Mouse (Mus musculus): ENCODE results near the gene Hoxd1. TPM values are rescaled to one million over a fixed set of nuclear protein-coding genes. Genes with fewer than 3 reads are reported as not detected.

Hoxd1 gene
- polyA plus RNA-seq, 1 experiment, result not detected

DNA sequence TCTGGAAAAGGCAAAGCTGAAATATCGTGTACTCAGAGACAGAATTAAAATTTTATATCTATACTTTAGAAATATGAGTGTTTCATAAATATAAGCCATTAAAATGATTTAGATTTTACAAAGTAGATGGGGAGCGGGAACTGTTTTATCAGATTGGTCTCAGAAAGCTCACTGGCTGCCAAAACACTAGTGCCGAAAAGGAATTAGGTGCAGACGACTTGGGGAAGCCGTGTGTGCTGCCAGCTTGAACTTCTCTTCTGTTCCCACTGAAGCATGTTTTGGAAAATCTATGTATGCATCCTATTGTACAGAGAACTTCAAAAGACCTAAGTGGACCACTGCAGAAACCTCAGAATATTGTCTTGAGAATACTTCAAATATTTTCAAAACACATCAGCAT, 45.7 kb downstream of the Hoxd1 start:
- H3K27ac ChIP-seq (ENCODE audit: insufficient read depth, low read depth, low read length), result no peak overlapping the region
- no peaks in the 10 kb centered on the region for H3K27me3 ChIP-seq (ENCODE audit: control insufficient read depth, insufficient read depth, low read length)
- TF ChIP-seq CTCF (IDR thresholded peaks at IDR 0.05; ENCODE audit: extremely low read depth, insufficient read length, insufficient replicate concordance, low read depth, low read length) (no peak), POLR2A (IDR thresholded peaks at IDR 0.05; ENCODE audit: low read depth, low read length) (no peak)
- H3K36me3 ChIP-seq (ENCODE audit: control insufficient read depth, insufficient read depth, low read length), result no peaks in the 10 kb centered on the region
- H3K4me3 ChIP-seq (ENCODE audit: low read depth, low read length), result no peak overlapping the region
- H3K4me1 ChIP-seq (ENCODE audit: control insufficient read depth, insufficient read depth, insufficient read length, low read length), result no peaks in the 10 kb centered on the region
- WGBS, result 79% methylated on average over 5 of the region's 5 CpGs

Other genes starting within 250 kb of the Hoxd1 start
- 1.5 and 1.6 TPM in 2 replicates for gene Lnpk, start 183.5 kb upstream of the Hoxd1 start, polyA plus RNA-seq (2012; rRNA removed)
- not detected in 2 replicates for gene Evx2, start 103.4 kb upstream of the Hoxd1 start, polyA plus RNA-seq (2012; rRNA removed)
- gene Hoxd13, start 94.7 kb upstream of the Hoxd1 start, polyA plus RNA-seq (2012; rRNA removed), result not detected in 2 replicates
- gene Hoxd12, start 88.0 kb upstream of the Hoxd1 start, polyA plus RNA-seq (2012; rRNA removed), result not detected in 2 replicates
- gene Hoxd11, start 83.4 kb upstream of the Hoxd1 start, polyA plus RNA-seq (2012; rRNA removed), result not detected in 2 replicates
- not detected in 2 replicates for gene Hoxd10, start 71.1 kb upstream of the Hoxd1 start, polyA plus RNA-seq (2012; rRNA removed)
- 0.24 and 0.34 TPM in 2 replicates for gene Hoxd9, start 65.3 kb upstream of the Hoxd1 start, polyA plus RNA-seq (2012; rRNA removed)
- gene Hoxd8, start 58.4 kb upstream of the Hoxd1 start, polyA plus RNA-seq (2012; rRNA removed), result 0.60 and 3.1 TPM in 2 replicates
- 0.42 and 0.48 TPM in 2 replicates for gene Hoxd3, start 51.1 kb upstream of the Hoxd1 start, polyA plus RNA-seq (2012; rRNA removed)
- gene Hoxd4, start 51.1 kb upstream of the Hoxd1 start, polyA plus RNA-seq (2012; rRNA removed), result 1.2 and 2.9 TPM in 2 replicates
- 0.04 and 0.10 TPM in 2 replicates for gene Gm28230, start 36.3 kb upstream of the Hoxd1 start, polyA plus RNA-seq (2012; rRNA removed)
- 50.3 and 64.1 TPM in 2 replicates for gene Mtx2, start 62.8 kb downstream of the Hoxd1 start, polyA plus RNA-seq (2012; rRNA removed)